Mouse (Mus musculus) mammary gland, adult 2 months (tissue): ENCODE results near the gene Dse. TPM values are rescaled to one million over a fixed set of nuclear protein-coding genes. Genes with fewer than 3 reads are reported as not detected.

ENCODE experiments used
- polyA plus RNA-seq: library from polyadenylated mRNA; depleted of rRNA; stranded (reverse); fragments of >200 nt; gene quantifications from 2 replicates; pipeline ENCODE4 v1.2.3, GENCODE M21; 2012; ENCODE audit warnings: low replicate concordance; rRNA removed

Dse gene
- 18.7 and 37.2 TPM in 2 replicates for polyA plus RNA-seq

DNA sequence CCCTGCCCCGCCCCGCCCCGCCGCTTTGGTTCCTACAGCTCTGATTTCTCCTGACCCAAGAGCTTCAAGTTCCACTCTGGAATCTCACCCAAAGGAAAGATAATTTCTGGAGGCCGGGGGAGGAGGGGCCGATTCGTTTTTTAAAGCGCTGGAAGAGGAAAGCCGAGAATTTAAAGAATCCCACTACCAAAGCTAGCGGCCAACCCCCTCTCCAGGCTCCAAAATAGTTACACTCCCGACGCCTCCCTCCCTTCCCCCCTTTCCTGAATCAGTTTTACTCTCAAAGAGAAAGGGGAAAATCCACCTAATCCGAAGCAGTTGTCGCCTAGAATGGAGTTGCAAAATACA is at the start of gene Dse:
Dse (minus strand) TSS at position 213 of the 348 bp plus-strand sequence.

DNA sequence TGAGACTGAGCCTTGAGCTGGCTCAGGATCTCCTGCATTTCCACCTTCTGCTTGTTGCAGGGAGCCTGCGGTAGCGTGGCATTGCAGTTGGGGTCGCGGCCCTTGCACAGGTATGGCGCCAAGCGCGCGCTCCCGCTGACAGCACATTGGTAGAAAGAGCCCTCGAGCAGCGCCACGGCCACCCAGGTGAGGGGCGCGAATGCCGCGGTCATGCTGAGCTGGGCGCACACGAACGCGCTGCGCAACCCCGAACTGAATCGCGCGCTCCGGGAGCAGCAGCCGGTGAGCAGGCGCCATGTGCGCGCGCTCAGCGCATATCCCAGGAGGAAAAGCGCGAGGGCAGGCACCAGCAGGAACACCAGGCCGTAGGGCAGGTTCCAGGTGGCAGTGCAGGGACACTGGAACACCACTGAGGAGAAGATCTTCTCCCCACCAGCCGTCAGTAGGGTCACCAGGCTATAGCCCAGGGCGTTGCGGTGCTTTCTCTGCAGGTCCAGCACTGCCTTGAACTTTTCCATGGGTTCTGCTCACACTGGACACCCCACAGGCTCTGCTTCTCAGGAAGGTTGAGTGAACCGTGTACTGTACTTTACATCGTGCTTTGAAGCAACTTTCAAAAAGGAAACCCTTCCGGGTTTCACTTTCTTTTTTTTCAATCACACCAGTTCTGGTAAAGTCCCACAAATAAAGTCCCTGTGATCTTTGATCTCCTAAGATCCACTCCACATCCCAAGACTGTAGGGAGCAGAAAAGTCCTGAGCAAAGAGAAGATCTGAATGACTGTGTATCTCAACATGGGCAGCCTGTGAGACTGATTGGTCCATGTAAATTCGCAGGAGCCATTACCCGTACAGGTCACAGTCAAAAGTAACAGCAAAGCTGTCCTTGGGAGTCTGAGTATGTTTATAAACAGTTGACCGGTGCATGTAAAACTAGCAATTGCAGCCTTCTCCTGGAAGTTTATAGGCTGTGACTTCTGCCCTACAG is 79.8 kb downstream of the Dse start, which contains the start of gene Calhm6:
Calhm6 (minus strand) TSS at position 593 of the 987 bp plus-strand sequence.

Other genes starting within 250 kb of the Dse start
- gene Rwdd1, start 188.1 kb downstream of the Dse start, polyA plus RNA-seq: 31.9 and 52.1 TPM in 2 replicates
- not detected in 2 replicates for gene Trappc3l, start 170.1 kb downstream of the Dse start, polyA plus RNA-seq
- not detected in 2 replicates for gene Calhm4, start 163.4 kb downstream of the Dse start, polyA plus RNA-seq
- gene Calhm5, start 111.2 kb downstream of the Dse start, polyA plus RNA-seq: 0.27 and 1.1 TPM in 2 replicates
- gene Calhm6, start 79.7 kb downstream of the Dse start, polyA plus RNA-seq: 11.1 and 33.0 TPM in 2 replicates
- 29.6 and 36.4 TPM in 2 replicates for gene Tspyl1, start 74.5 kb upstream of the Dse start, polyA plus RNA-seq
- 3.3 and 6.9 TPM in 2 replicates for gene Tspyl4, start 89.7 kb upstream of the Dse start, polyA plus RNA-seq
- gene Col10a1, start 182.3 kb upstream of the Dse start, polyA plus RNA-seq: not detected in 2 replicates
- 5.9 and 6.7 TPM in 2 replicates for gene Nt5dc1, start 210.8 kb upstream of the Dse start, polyA plus RNA-seq